Mouse (Mus musculus): ENCODE measurements around the gene Crtc2.
A peak's percentile ranks its signal among the peaks of the same experiment; 100 is the strongest.
"Not testable (repeated sequence)": the region's sequence is repeated elsewhere in the genome, so short reads cannot be mapped to it uniquely, and the experiment has no call there.

Crtc2 gene

DNA sequence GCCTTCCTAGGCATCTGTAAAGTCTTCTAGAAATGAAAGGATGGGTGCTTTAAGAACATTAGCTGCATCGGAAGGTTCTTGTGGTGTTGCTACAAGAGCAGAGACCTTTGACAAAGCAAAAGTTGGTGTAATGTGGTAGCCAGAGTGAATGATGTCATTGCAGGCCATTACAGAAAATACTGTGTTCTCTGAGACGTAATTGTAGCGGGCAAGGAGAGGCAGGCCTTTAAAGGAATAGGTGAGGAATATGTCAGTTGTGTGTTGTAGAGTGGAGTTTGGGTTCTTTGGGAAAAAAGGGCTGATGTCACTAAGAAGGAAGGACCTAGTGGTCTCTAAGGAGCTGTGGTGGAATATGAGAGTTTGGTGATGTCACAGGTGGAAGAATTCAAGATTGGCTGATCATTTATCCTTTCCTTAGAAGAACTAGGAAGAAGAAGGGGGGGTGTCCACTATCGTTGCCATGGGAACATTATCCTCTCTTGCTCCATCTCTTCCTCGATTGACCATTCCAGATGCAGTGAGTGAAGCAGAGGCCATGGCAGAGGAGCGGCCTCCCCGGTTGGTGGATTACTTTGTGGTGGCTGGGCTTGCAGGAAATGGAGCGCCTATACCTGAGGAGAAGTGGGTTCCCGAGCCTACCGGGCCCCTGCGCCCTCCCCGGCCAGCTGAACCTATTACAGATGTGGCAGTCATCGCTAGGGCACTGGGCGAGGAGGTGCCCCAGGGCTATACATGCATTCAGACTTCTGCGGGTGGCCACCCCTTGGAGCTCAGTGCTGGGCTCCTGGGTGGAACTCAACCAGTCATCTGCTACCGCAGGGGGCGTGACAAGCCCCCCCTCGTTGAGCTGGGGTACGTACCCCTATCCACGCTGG lies 13.2 kb downstream of the Crtc2 start:
- DNase-seq: no peak

DNA sequence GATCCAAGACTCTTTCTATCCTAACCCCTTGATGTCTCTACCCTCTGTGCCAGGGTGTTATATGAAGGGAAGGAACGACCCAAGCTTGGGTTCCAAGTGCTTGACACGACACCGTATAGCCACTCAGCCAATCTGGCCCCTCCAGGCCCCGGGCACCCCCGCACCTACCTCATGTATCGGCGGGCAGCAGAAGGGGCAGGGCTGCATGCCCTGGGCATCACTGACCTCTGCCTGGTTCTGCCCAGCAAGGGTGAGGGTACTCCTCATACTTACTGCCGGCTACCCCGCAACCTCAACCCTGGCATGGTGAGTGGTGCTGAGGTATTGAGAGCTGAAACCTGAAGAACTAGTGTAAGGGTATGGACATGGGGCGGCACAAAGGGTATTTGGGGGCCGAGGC lies 14.2 kb downstream of the Crtc2 start:
- no peak for DNase-seq

- no peak for DNase-seq
These were observed 15.0 kb downstream of the Crtc2 start for GRCm38 (mm10) chr3:90268971-90269370.

DNA sequence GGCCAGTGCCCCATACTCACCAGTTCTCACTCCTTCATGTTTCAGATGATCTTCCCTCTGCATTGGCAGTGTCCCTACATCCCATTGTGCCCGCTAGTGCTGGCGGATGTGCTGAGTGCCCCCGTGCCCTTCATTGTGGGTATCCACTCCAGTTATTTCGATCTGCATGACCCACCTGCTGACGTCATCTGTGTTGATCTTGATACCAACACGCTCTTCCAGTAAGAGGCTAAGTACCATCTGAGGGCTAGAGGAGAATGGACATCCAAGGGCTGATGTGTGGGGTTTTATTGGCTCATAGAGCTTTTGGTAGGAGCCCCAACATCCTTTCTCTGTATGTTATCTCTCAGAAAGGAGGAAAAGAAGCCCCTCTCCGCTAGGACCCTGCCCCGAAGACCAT lies 16.8 kb downstream of the Crtc2 start:
- DNase-seq: no peak

DNA sequence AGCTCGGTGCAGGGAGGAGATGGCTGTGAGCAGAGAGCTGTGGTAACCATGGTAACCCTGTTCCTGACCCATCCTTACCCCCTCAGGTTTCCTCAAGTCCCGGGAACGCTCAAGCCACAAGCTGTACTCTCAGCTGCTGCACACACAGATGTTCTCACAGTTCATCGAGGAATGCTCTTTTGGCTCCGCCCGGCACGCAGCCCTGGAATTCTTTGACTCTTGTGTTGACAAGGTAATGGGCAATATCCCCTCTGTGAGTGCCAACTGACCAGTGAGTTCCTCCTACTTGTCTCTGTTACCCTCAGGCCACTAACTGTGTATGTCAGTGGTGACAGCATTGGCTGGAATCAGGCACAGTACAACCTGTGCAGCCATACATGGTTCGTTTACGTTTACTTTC lies 18.2 kb downstream of the Crtc2 start:
- no peak for DNase-seq

- DNase-seq: no peak
These were observed 19.9 kb downstream of the Crtc2 start for GRCm38 (mm10) chr3:90273855-90274254.

- no peak for DNase-seq
These were observed 21.3 kb downstream of the Crtc2 start for GRCm38 (mm10) chr3:90275286-90275685.

- no peak for DNase-seq
These were observed 22.9 kb downstream of the Crtc2 start for GRCm38 (mm10) chr3:90276858-90277257.

DNA sequence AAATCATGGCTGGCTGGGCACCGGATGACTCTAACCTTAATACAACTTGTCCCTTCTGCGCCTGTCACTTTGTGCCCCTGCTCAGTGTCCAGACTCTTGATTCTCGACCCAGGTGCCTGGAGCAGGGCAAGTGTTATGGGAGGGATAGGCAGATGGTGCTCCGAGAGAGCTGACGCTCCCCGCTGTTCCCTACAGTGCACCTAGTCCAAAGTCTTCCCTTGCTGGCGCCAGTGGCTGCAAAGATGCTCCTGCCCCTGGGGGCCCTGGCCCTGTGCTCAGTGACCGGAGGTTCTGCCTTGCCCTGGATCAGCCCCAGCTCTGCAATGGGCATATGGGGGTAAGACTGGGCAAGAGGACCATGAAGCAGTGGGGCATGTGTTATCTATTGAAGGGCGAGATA lies 23.8 kb downstream of the Crtc2 start:
- DNase-seq: no peak

DNA sequence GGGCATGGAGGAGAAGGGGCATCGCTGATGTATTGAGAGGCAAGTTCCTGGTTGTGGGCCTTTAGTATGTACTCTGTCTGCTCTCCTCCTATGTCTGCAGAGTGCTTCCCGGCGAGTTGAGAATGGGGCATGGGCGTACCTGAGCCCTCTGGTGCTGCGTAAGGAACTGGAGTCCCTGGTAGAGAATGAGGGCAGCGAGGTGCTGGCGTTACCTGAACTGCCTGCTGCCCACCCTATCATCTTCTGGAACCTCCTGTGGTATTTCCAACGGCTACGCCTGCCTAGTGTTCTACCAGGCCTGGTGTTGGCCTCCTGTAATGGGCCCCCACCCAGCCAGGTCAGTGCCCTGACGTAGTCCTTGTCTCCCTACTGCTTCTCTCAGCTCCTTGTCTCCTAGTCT lies 24.2 kb downstream of the Crtc2 start:
- DNase-seq: no peak

DNA sequence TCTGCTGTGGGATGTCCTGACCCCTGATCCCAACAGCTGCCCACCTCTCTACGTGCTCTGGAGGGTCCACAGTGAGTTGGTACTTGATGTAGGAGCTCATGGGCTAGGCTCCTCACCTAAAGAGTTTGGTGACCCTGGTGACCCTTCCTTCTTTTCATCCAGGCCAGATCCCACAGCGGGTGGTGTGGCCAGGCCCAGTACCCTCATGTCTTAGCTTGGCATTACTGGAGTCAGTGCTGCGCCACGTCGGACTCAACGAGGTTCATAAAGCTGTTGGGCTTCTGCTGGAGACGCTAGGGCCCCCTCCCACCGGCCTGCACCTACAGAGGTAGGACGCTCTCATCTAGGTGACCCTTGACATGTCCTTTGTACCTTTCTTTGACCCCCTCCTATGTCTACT lies 25.3 kb downstream of the Crtc2 start:
- no peak for DNase-seq

DNA sequence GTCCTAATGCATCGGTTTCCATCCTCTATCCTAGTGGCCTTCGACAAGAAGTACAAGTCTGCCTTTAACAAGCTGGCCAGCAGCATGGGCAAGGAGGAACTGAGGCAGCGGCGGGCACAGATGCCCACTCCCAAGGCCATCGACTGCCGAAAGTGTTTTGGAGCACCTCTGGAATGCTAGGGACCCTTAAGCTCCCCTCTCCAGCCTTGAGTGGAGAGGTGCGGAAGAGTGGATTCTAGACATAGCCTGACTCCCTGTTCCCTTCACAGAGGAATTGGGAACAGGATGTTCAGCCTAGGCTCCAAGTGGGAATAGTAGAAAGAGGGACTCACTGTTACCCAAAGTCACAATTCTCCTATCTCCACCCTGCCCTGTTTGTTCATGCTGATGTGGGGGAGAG lies 25.8 kb downstream of the Crtc2 start:
- DNase-seq: no peak

DNA sequence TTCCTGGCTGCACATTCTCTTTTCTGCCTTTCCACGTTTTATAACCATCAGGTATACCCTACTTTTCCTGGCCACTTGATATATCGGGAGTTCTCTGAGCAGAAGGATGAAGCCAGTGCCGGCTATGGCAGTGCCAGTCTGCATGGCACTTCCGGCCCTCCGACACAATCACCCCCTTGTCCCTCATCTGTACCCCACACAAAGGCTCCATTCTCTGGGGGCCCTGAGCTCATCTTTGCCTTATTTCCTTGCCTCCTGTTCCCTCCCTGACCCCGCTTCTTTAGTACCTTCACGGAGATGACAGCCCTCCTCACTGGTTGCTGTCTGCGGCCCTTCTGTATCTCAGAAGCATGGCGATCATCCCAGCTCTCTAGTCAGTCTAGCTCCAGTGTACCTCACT lies 26.7 kb downstream of the Crtc2 start:
- no peak for DNase-seq

DNA sequence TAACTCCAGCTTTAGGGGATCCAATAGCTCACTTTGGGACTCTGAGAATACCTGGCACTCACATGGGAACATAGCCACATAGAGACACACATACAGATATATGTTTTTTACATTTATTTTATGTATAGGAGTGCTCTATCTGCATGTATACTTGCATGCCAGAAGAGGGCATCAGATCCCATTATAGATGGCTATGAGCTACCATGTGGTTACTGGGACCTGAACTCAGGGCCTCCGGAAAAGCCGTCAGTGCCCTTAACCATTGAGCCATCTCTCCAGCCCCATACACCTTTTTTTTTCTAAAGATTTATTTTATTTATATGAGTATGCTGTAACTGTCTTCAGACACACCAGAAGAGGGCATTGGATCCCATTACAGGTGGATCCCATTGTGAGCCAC lies 30.2 kb downstream of the Crtc2 start:
- DNase-seq: no peak

- DNase-seq: not testable (repeated sequence)
These were observed 35.4 kb downstream of the Crtc2 start for GRCm38 (mm10) chr3:90289403-90289802.

- no peak for DNase-seq
These were observed 36.6 kb downstream of the Crtc2 start for GRCm38 (mm10) chr3:90290602-90291001.

DNA sequence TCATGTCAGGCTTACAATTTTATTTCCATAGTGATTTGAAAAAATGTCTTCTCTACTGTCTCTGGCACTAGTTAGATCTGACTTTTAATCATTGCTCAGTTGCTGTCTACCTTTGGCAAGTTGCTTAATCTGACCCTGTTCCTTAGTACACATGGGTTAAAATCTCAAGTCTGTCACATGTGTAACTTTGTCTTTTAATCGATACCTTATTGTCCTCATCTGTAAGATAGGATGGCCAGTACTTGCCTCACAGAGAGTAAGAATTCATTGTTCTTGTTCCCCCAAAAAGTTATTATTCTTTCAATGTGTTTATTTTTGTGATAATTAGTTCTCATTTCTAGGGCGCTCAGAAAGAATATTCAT lies 38.0 kb downstream of the Crtc2 start:
- DNase-seq: no peak

GRCm38 (mm10) chr3:90292345-90293275 lies 38.6 kb downstream of the Crtc2 start, which contains the start of gene Gatad2b:
Gene Gatad2b (plus strand): TSS chr3:90293178.
- DNase-seq: peak; percentile 99

GRCm38 (mm10) chr3:90293352-90294063 lies 39.5 kb downstream of the Crtc2 start:
- DNase-seq: peak; percentile 93

DNA sequence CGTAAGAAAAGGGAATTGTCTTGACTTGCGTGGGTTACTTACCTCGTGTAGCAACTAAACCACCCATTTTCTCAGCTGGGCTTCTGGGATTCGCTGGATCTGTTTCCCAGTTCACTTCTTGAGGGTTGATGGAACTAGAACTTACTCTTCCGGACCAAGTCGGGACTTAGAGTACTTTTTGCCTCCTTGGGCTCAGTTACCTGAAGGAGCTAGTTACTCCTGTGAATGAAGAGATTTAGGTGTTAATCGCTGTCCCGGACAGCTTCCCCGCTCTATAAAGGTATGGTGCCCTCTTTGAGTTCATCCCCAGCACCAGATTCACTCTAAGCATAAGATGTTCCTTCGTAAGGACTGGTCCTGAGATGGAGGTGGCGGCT lies 40.1 kb downstream of the Crtc2 start:
- peak; percentile 23 for DNase-seq

GRCm38 (mm10) chr3:90294651-90295050 lies 40.7 kb downstream of the Crtc2 start:
- no peak for DNase-seq

GRCm38 (mm10) chr3:90305801-90306200 lies 51.8 kb downstream of the Crtc2 start:
- no peak for DNase-seq

- DNase-seq: no peak
These were observed 55.6 kb downstream of the Crtc2 start for GRCm38 (mm10) chr3:90309589-90309988.
